Mouse (Mus musculus): ENCODE results near the gene Prkar2b. TPM values are rescaled to one million over a fixed set of nuclear protein-coding genes. Genes with fewer than 3 reads are reported as not detected.

The Prkar2b gene
- polyA plus RNA-seq, 1 experiment from 2014 or later, result 20.3 TPM

DNA sequence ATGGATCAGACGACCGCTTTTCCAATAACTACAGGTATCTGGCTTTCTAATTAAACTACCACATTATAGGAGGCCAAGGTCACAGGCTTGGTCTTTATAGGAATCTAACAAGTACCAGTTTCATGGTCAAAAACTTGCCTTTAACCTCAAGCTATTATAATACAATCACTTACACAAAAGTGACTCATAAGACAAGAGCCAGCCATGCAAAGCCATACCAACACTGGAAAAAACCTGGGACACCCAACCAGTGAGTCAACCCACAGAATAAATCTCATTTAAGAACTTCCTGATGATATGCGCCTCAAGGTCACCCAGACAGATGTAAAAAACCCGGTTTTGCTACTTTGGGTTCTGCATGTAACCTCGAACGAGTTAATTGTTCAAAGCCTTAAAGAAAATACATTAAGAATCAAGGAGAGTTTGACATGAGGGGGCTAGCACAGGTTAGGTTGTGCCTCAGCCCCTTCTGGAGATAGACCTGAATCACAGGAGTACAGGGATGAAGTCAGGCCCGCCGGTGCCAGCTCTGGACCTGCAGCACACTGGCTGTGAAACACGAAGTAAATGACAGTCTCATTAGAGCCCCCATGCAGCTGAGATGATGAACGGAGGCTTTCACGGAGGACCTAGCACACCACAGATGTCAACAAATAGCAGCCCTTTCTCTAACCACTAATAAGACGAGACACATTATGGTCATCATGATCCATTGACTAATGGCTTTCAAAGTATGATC is 3.5 kb downstream of the Prkar2b start:
- H3K4me3 ChIP-seq, result no peak overlapping the region
- H3K27me3 ChIP-seq, result no peaks in the 10 kb centered on the region
- no peaks in the 10 kb centered on the region for H3K36me3 ChIP-seq
- no peak for ATAC-seq (ENCODE audit: low FRiP score, low read depth)
- no peaks in the 10 kb centered on the region for H3K9me3 ChIP-seq
- WGBS, result 79% methylated on average over 12 of the region's 12 CpGs
- H3K9ac ChIP-seq, result no peak overlapping the region
- H3K27ac ChIP-seq, result no peak overlapping the region
- peaks cover 21% of the 10 kb centered on the region for H3K4me1 ChIP-seq
- H3K4me2 ChIP-seq (replicated peaks), result no peak overlapping the region

DNA sequence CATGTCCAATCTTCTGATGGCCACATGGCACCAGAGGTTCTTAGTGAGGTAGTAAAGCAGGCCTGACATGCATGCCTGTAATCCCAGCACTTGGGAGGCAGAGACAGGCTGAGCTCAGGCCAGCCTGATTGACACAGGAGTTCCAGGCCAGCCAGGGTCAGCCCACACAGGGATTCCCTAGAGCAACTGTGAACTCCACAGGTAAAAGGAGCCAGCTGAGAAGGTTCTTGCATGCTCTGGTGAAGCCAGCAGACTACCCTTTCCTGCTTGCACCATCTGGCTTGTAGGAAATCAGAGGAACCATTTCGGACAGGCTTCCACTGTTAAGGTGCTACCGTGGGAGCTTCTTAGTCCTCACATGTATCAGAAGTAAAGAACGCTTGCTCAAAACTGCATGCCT is 5.3 kb downstream of the Prkar2b start:
- H3K27ac ChIP-seq, result no peak overlapping the region
- 89% methylated on average over 3 of the region's 3 CpGs for WGBS
- H3K4me1 ChIP-seq, result peaks cover 19% of the 10 kb centered on the region
- H3K9me3 ChIP-seq, result no peaks in the 10 kb centered on the region
- no peak overlapping the region for H3K4me2 ChIP-seq (replicated peaks)
- no peak overlapping the region for H3K9ac ChIP-seq
- no peak for ATAC-seq (ENCODE audit: low FRiP score, low read depth)
- H3K27me3 ChIP-seq, result no peaks in the 10 kb centered on the region
- H3K36me3 ChIP-seq, result no peaks in the 10 kb centered on the region
- H3K4me3 ChIP-seq, result no peak overlapping the region

- Histone ChIP-seq H3K9ac (no peak overlapping the region), H3K36me3 (no peaks in the 10 kb centered on the region), H3K27ac (no peak overlapping the region), H3K4me2 (replicated peaks) (no peak overlapping the region), H3K4me1 (peaks cover 14% of the 10 kb centered on the region), H3K9me3 (no peaks in the 10 kb centered on the region), H3K4me3 (no peak overlapping the region), H3K27me3 (no peaks in the 10 kb centered on the region)
- WGBS, result 51% methylated on average over 9 of the region's 9 CpGs
- ATAC-seq (ENCODE audit: low FRiP score, low read depth), result no peak
Observed at GRCm38 (mm10) chr12:32054476-32055166, 6.5 kb downstream of the Prkar2b start.

GRCm38 (mm10) chr12:32053637-32054366 is 7.3 kb downstream of the Prkar2b start:
- H3K4me2 ChIP-seq (replicated peaks), result no peak overlapping the region
- H3K9ac ChIP-seq, result no peak overlapping the region
- H3K4me3 ChIP-seq, result no peak overlapping the region
- H3K27me3 ChIP-seq, result no peaks in the 10 kb centered on the region
- H3K36me3 ChIP-seq, result no peaks in the 10 kb centered on the region
- no peaks in the 10 kb centered on the region for H3K9me3 ChIP-seq
- H3K27ac ChIP-seq, result no peak overlapping the region
- 54% methylated on average over 11 of the region's 11 CpGs for WGBS
- ATAC-seq (ENCODE audit: low FRiP score, low read depth), result no peak
- H3K4me1 ChIP-seq, result peaks cover 8% of the 10 kb centered on the region; the same call in 1 of the 2 replicates

DNA sequence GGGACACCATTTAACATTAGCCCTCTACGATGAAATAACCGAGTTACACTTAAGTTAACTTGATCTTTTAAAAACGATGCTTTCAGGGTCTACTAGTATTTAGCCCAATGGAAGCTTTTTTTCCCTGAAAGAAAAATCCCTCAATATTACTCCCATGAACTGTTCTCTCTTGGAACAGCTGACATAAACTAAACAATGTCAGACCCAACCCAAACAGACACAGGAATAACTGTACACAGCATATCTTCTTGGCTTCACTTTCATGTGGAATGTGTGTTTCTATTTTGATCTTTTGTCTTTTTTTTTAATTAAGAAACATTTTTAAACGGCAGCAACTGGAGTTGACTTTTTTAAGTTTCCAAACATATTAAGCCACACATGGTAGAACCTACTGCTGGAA is 8.2 kb downstream of the Prkar2b start:
- ATAC-seq (ENCODE audit: low FRiP score, low read depth), result no peak
- no peak overlapping the region for H3K9ac ChIP-seq
- no peaks in the 10 kb centered on the region for H3K27me3 ChIP-seq
- H3K4me3 ChIP-seq, result no peak overlapping the region
- H3K4me2 ChIP-seq (replicated peaks), result no peak overlapping the region
- 83% methylated on average over 4 of the region's 4 CpGs for WGBS
- H3K4me1 ChIP-seq, result peaks cover 8% of the 10 kb centered on the region; the same call in 1 of the 2 replicates
- H3K9me3 ChIP-seq, result no peaks in the 10 kb centered on the region
- no peaks in the 10 kb centered on the region for H3K36me3 ChIP-seq
- H3K27ac ChIP-seq, result no peak overlapping the region

DNA sequence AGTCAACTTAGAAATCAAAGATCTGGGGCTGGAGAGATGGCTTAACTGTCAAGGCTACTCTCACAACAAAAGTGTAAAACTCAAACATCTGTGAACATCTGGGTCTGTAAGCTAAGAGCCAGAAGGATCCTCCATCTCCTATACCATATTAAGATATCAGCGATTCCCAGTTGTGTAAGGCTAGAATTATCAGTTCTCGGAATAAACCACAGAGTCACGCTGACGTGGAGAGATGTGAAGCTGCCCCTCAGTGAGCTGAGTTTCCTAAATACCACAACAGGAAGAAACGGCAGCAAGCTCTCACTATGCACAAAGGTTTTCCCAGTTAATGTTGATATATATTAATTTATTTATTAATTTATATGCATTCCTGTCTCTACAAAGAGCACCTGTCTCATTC is 10.9 kb downstream of the Prkar2b start:
- H3K36me3 ChIP-seq, result no peaks in the 10 kb centered on the region
- no peak overlapping the region for H3K4me3 ChIP-seq
- H3K27me3 ChIP-seq, result no peaks in the 10 kb centered on the region
- H3K9ac ChIP-seq, result no peak overlapping the region
- no peaks in the 10 kb centered on the region for H3K9me3 ChIP-seq
- 68% methylated on average over 5 of the region's 5 CpGs for WGBS
- no peak overlapping the region for H3K4me2 ChIP-seq (replicated peaks)
- peaks cover 16% of the 10 kb centered on the region for H3K4me1 ChIP-seq
- no peak for ATAC-seq (ENCODE audit: low FRiP score, low read depth)
- H3K27ac ChIP-seq, result no peak overlapping the region

DNA sequence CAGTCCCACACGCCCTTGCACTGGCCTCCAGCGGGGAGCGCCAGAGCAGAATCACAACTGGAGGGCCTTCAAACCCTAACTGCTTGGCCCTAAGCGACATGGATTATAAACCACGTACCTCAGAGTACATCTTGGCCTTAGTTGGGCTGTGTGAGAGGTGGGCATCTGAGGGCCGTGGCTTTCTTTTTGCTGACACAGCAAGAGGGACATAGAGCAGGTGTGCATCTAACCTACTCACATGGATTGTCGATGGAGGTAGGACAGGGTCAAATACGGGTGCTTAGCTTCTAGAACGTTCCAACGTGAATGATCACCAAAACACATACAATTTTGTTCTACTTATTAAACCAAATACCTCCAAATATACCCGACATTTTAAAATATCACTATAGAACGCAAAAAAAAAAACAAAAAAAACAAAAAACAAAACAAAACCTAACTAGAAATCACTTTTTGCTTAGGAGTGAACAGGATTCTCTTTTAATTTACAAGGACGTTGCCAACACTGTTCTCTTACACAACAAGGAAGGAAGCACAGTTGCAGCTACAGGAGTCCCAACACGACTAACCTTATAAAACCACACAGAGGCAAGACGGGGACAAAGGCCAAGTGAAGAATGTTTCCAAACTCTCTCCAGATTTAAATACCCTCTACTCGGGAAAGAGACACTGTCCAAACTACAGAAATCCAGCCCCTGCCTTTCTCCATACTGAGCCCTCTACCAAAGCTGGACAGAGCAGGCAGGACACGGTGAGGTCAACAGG is 15.3 kb downstream of the Prkar2b start:
- H3K36me3 ChIP-seq, result no peaks in the 10 kb centered on the region
- WGBS, result 72% methylated on average over 17 of the region's 17 CpGs
- peaks cover 21% of the 10 kb centered on the region for H3K4me1 ChIP-seq
- H3K9ac ChIP-seq, result no peak overlapping the region
- H3K27me3 ChIP-seq, result no peaks in the 10 kb centered on the region
- ATAC-seq (ENCODE audit: low FRiP score, low read depth), result no peak
- no peak overlapping the region for H3K27ac ChIP-seq
- no peak overlapping the region for H3K4me3 ChIP-seq
- no peak overlapping the region for H3K4me2 ChIP-seq (replicated peaks)
- no peaks in the 10 kb centered on the region for H3K9me3 ChIP-seq

DNA sequence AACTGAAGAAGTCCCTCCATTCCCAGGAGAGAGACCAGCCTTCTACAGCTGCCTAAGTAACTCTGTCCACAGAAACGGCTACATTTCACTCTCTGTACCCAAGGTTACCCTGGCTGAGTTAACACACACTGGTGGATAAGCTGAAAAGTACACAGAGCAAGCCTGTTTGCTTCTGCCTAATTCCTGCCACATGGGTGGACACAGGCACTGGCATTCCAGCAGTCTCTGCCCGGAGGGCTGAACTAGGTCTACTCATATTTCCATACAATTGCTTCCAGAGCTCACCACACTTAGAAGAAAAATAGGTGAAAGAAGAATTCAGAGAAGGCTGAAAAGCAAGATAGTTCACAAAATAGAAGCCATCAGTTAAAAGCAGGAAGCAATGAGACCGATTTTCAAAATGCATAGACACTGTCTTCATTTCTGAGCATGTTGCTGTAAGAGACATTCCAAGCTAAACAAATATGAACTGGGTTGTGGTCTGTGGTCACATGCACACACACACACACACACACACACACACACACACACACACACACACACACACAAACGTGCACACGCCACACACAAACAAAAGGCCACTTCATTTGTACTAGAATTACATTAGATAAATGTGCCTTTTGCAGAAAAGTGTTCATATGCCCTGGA is 16.5 kb downstream of the Prkar2b start:
- no peak overlapping the region for H3K9ac ChIP-seq
- no peak overlapping the region for H3K4me3 ChIP-seq
- WGBS, result 32% methylated on average over 5 of the region's 5 CpGs
- H3K27ac ChIP-seq, result peak overlapping the region; percentile 70
- no peaks in the 10 kb centered on the region for H3K27me3 ChIP-seq
- no peaks in the 10 kb centered on the region for H3K36me3 ChIP-seq
- H3K4me2 ChIP-seq (replicated peaks), result 0 out of 2 replicates have a peak overlapping the region, but pooled peaks have one; percentile 3
- ATAC-seq (ENCODE audit: low FRiP score, low read depth), result peak; percentile 94
- H3K9me3 ChIP-seq, result no peaks in the 10 kb centered on the region
- peaks cover 21% of the 10 kb centered on the region for H3K4me1 ChIP-seq

- Histone ChIP-seq H3K9ac (no peak overlapping the region), H3K9me3 (no peaks in the 10 kb centered on the region), H3K27ac (no peak overlapping the region), H3K4me1 (0 out of 2 replicates have a peak, but pooled peaks cover 4% of the 10 kb centered on the region), H3K27me3 (no peaks in the 10 kb centered on the region), H3K36me3 (no peaks in the 10 kb centered on the region), H3K4me2 (replicated peaks) (no peak overlapping the region), H3K4me3 (no peak overlapping the region)
- ATAC-seq (ENCODE audit: low FRiP score, low read depth), result no peak
- 64% methylated on average over 6 of the region's 6 CpGs for WGBS
Observed at GRCm38 (mm10) chr12:32033536-32033935, 27.6 kb downstream of the Prkar2b start.

DNA sequence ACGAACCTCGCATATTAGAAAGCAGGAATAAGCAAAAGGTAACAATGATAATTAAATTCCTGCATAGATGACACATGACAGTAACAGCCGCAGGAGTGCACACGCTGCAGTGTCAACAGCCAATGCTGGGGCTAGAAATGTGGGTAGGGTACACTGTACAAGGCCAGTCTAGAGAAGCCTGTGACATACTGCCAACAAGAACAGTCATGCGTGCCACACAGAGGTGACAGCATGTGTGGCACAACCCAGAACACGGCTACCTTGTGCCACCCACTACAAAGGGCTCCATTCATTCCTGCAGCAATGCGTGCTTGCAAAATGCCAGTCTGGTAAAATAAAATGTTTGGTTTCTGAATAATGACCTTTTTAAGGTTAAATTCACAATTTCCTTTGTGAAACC is 28.2 kb downstream of the Prkar2b start:
- H3K9ac ChIP-seq, result no peak overlapping the region
- H3K4me3 ChIP-seq, result no peak overlapping the region
- H3K36me3 ChIP-seq, result no peaks in the 10 kb centered on the region
- no peaks in the 10 kb centered on the region for H3K9me3 ChIP-seq
- H3K27me3 ChIP-seq, result no peaks in the 10 kb centered on the region
- H3K27ac ChIP-seq, result no peak overlapping the region
- H3K4me1 ChIP-seq, result 0 out of 2 replicates have a peak, but pooled peaks cover 4% of the 10 kb centered on the region
- H3K4me2 ChIP-seq (replicated peaks), result no peak overlapping the region
- ATAC-seq (ENCODE audit: low FRiP score, low read depth), result no peak
- WGBS, result 86% methylated on average over 7 of the region's 7 CpGs

- Histone ChIP-seq H3K9me3 (no peaks in the 10 kb centered on the region), H3K27ac (no peak overlapping the region), H3K36me3 (no peaks in the 10 kb centered on the region), H3K4me1 (peaks cover 5% of the 10 kb centered on the region), H3K4me2 (replicated peaks) (no peak overlapping the region), H3K4me3 (no peak overlapping the region), H3K9ac (no peak overlapping the region), H3K27me3 (no peaks in the 10 kb centered on the region)
- ATAC-seq (ENCODE audit: low FRiP score, low read depth), result no peak
- WGBS, result 75% methylated on average over 3 of the region's 3 CpGs
Observed at GRCm38 (mm10) chr12:32018376-32018750, 42.7 kb downstream of the Prkar2b start.
